Mouse (Mus musculus): ENCODE measurements around the gene Mrgpre. TPM values are rescaled to one million over a fixed set of nuclear protein-coding genes. Genes with fewer than 3 reads are reported as not detected.

Mrgpre gene
- total RNA-seq, 4 experiments from 2014 or later = 1.6 to 1.8 (median 1.6) TPM

DNA sequence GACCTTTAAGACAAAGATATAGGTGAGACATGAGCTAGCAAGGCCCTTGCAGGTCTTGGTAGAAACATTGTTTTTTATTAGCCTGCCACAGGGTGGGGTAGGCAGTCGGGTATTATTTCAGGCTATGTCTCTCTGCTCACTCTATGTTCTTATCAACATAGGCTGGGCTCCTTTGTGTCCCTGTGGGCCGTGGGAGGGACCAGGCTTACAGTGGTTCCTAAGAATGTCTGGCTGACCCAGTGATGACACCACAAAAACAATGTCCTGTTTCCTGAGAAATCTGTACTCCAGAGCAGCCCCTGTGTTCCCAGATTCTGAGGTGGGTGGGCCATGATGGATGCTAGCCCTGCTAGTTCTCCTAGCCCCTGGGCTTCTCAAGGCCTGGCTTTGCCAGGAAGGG, 6.9 kb downstream of the Mrgpre start:
- DNase-seq (ENCODE audit: low spot score) = peak; percentile 59

GRCm38 (mm10) chr7:143776137-143776536, 8.2 kb downstream of the Mrgpre start:
- no peak for DNase-seq (ENCODE audit: low spot score)

DNA sequence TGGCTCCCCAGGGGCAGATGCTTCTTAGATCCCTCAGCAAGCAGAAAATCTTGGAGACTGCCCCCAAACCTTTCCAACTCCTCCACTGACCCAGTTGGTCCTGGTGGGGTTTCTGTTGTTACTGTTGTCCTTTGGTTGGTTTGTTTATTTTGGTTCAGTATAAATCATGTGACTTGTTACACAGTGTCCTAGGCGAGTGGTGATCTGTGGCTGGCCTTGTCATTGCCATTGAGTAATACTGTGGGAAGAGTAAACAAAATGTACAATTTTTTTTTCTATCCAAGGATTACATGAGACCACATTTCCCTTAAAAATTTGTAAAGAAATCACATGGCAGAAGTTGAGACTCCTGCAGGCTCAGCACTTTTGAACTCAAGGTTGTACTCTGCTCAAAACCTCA, 14.8 kb downstream of the Mrgpre start:
- DNase-seq (ENCODE audit: low spot score) = no peak

DNA sequence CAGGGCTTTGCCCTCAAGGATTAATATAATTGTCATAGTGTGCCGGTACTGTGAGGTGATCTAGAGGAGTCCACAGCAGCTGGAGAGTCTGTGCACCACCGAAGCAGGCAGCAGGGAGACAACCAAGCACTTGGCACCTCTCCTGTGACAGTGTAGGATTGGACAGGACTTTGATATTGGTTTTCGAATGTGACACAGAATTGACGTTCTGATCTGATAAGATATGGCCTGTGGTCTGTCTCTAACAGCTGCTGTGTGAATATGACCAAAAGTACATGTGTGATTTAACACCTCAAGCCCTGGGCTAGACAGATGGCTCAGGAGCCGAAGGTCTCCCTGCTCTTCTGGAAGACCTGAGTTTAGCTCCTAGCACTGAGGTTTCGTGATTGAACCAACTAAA, 16.0 kb downstream of the Mrgpre start:
- DNase-seq (ENCODE audit: low spot score) = no peak

DNA sequence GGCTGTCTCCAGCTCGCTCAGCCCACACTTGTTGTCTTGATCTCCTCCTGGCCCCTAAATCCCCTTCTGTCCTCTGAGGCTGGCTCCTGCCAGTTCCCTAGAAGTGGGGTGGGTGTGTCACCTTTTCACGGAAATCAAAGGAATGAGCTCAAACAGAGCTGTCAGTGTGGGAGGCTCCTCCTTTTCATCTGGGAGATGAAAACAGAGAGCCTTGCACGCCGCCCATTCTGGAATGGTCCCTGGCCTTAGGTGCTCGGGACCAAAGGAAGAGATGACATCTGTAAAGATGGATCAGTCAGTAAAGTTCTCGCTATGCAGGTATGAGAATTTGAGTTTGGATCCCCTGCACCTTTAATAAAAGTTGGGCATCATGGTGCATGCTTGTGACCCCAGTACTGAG, 17.4 kb downstream of the Mrgpre start, which contains the start of gene Mrgprg:
TSS of gene Mrgprg (minus strand) at position 101 of the 400 bp plus-strand sequence.
- no peak for DNase-seq (ENCODE audit: low spot score)

- no peak for DNase-seq (ENCODE audit: low spot score)
Observed at GRCm38 (mm10) chr7:143764876-143765530, 19.3 kb downstream of the Mrgpre start.

DNA sequence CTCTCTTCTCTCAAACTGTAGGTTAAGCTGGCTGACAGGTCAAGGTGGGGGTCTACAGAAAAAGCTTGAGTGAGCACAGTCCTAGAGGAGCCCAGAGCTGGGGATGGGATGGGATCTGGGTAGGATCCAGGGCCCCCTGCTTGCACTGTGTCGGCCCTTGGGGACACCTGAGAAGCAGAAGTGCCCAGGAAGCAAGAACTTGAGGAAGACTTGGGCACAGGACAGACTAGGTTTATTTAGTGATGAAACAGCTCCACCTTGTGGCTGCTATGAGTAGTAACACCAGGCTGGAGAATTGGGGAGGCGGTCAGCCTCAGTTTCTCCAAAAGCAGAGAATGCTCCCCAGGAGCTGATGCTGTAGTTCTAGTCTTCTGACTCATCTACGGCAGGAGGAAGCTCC, 20.5 kb downstream of the Mrgpre start:
- no peak for DNase-seq (ENCODE audit: low spot score)

GRCm38 (mm10) chr7:143758956-143759355, 25.3 kb downstream of the Mrgpre start:
- no peak for DNase-seq (ENCODE audit: low spot score)

GRCm38 (mm10) chr7:143757696-143758095, 26.6 kb downstream of the Mrgpre start:
- DNase-seq (ENCODE audit: low spot score) = no peak

- DNase-seq (ENCODE audit: low spot score) = peak; percentile 74
Observed at GRCm38 (mm10) chr7:143757027-143757390, 27.3 kb downstream of the Mrgpre start.

- DNase-seq (ENCODE audit: low spot score) = no peak
Observed at GRCm38 (mm10) chr7:143756125-143757026, 27.9 kb downstream of the Mrgpre start, which contains the start of gene Osbpl5. Osbpl5 (minus strand) TSS chr7:143756985.

GRCm38 (mm10) chr7:143755357-143756124, 28.8 kb downstream of the Mrgpre start:
- DNase-seq (ENCODE audit: low spot score) = no peak

DNA sequence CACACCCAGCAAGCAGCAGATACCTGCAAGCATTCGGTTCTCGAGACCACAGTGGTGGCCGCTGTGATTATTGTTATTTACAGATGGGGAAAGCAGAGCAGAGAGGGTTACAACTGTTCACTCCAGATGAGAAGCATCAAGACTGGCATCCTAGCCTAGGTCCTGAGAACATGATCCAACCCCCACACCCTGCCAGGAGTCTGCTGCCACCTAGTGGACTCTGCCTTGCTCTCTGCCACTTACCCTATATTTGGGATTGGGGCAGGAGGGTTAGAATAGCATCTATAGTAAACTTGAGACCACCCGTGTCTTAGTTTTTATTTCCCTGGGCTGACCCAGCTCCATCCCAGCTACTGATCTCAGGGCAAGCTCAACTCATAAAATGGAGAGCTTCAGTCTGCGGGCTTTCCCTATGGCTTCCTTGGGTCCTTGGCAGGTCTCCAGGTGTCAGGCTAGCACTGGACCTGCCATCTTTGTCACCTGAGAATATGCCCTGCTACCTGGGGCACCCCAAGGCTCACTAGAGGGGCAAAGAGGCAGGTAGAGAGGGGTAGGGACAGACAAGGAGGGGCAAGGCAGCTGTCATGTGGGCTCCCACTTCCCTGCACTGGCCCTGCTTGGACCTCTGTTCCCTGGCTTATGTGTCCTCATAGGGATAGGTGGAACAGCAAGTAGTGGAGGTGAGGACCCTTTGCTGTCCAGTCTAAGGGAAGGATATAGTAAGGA, 30.1 kb downstream of the Mrgpre start:
- DNase-seq (ENCODE audit: low spot score) = no peak

GRCm38 (mm10) chr7:143752606-143753005, 31.7 kb downstream of the Mrgpre start:
- no peak for DNase-seq (ENCODE audit: low spot score)

- DNase-seq (ENCODE audit: low spot score) = no peak
Observed at GRCm38 (mm10) chr7:143752056-143752455, 32.2 kb downstream of the Mrgpre start.

GRCm38 (mm10) chr7:143751380-143751779, 32.9 kb downstream of the Mrgpre start:
- no peak for DNase-seq (ENCODE audit: low spot score)

DNA sequence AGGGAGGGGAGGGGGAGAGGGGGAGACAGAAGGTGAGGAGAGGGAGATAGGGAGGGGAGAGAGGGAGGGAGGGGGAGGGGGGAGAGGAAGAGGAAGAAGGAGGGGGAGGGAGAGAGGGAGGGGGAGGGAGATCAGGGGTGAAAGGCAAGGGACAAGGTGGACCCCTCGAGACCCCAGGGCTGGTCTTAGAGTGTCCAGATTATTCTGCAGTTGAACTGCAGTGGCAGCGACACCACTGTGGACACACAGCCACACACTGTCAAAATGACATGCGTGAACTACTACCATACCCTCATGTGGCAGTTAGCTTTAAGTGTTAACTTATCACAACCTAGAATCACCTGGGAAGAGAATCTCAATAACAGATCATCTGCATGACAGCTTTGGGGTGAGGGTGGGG, 35.3 kb downstream of the Mrgpre start:
- DNase-seq (ENCODE audit: low spot score) = no peak

- peak; percentile 90 for DNase-seq (ENCODE audit: low spot score)
Observed at GRCm38 (mm10) chr7:143748041-143748868, 36.0 kb downstream of the Mrgpre start.

GRCm38 (mm10) chr7:143740653-143741052, 43.6 kb downstream of the Mrgpre start:
- DNase-seq (ENCODE audit: low spot score) = no peak
